Mouse (Mus musculus): Measurements from ENCODE around the gene Arsb. TPM values are rescaled to one million over a fixed set of nuclear protein-coding genes. Genes with fewer than 3 reads are reported as not detected.

Gene Arsb
- polyA plus RNA-seq, 1 experiment from 2014 or later, result 4.1 TPM

GRCm38 (mm10) chr13:93866638-93867037 lies 95.2 kb downstream of the Arsb start:
- Histone ChIP-seq H3K4me3 (ENCODE audit: low read depth, low read length) (no peak overlapping the region), H3K4me2 (ENCODE audit: low read depth, low read length) (no peak overlapping the region), H3K27me3 (ENCODE audit: insufficient read depth, low read length) (no peaks in the 10 kb centered on the region), H3K9ac (replicated peaks) (no peak overlapping the region), H3K4me1 (ENCODE audit: insufficient read depth) (no peaks in the 10 kb centered on the region), H3K9me3 (ENCODE audit: low read length) (no peaks in the 10 kb centered on the region), H3K36me3 (replicated peaks; ENCODE audit: insufficient read depth, low read length) (0 out of 2 replicates have a peak, but pooled peaks cover 8% of the 10 kb centered on the region), H3K27ac (ENCODE audit: low read depth) (no peak overlapping the region)
- ATAC-seq (no peak), DNase-seq (no peak)
- WGBS (ENCODE audit: insufficient replicate concordance), result 82% methylated on average over 5 of the region's 5 CpGs
- TF ChIP-seq EP300 (IDR thresholded peaks at IDR 0.05; ENCODE audit: low read depth) (no peak), CTCF (IDR thresholded peaks at IDR 0.05; ENCODE audit: low read depth) (no peak)

DNA sequence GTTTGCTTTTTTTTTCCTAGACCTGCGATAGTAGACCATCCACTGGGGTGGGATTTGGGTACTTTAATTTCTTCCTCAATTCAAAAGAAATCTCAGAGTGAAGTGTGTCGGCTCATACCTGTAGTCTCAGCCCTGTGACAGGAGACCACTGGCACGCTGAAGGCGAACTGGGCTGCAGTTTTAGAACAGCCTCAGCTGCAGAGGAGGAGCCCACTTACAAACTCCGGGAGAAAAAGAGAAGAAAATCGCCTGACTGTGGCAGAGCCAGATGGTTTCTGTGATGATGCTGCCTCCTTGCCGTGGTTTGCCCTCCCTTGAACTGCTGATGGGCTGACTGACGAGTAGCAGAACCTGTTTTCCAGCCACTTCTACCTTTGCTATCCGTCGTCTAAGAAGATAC lies 100.3 kb downstream of the Arsb start:
- Histone ChIP-seq H3K9ac (replicated peaks) (no peak overlapping the region), H3K4me3 (ENCODE audit: low read depth, low read length) (no peak overlapping the region), H3K9me3 (ENCODE audit: low read length) (no peaks in the 10 kb centered on the region), H3K27ac (ENCODE audit: low read depth) (no peak overlapping the region), H3K4me2 (ENCODE audit: low read depth, low read length) (no peak overlapping the region), H3K36me3 (replicated peaks; ENCODE audit: insufficient read depth, low read length) (0 out of 2 replicates have a peak, but pooled peaks cover 7% of the 10 kb centered on the region), H3K27me3 (ENCODE audit: insufficient read depth, low read length) (no peaks in the 10 kb centered on the region), H3K4me1 (ENCODE audit: insufficient read depth) (no peaks in the 10 kb centered on the region)
- TF ChIP-seq EP300 (IDR thresholded peaks at IDR 0.05; ENCODE audit: low read depth) (no peak), CTCF (IDR thresholded peaks at IDR 0.05; ENCODE audit: low read depth) (no peak)
- WGBS (ENCODE audit: insufficient replicate concordance), result 78% methylated on average over 10 of the region's 10 CpGs
- ATAC-seq (no peak), DNase-seq (no peak)

GRCm38 (mm10) chr13:93872591-93872990 lies 101.2 kb downstream of the Arsb start:
- H3K36me3 ChIP-seq (replicated peaks; ENCODE audit: insufficient read depth, low read length), result no peaks in the 10 kb centered on the region
- H3K4me1 ChIP-seq (ENCODE audit: insufficient read depth), result no peaks in the 10 kb centered on the region
- no peak for ATAC-seq
- H3K9ac ChIP-seq (replicated peaks), result no peak overlapping the region
- DNase-seq, result no peak
- H3K4me2 ChIP-seq (ENCODE audit: low read depth, low read length), result no peak overlapping the region
- 83% methylated on average over 6 of the region's 6 CpGs for WGBS (ENCODE audit: insufficient replicate concordance)
- H3K4me3 ChIP-seq (ENCODE audit: low read depth, low read length), result no peak overlapping the region
- H3K9me3 ChIP-seq (ENCODE audit: low read length), result no peaks in the 10 kb centered on the region
- no peaks in the 10 kb centered on the region for H3K27me3 ChIP-seq (ENCODE audit: insufficient read depth, low read length)
- TF ChIP-seq EP300 (IDR thresholded peaks at IDR 0.05; ENCODE audit: low read depth) (no peak), CTCF (IDR thresholded peaks at IDR 0.05; ENCODE audit: low read depth) (no peak)
- H3K27ac ChIP-seq (ENCODE audit: low read depth), result no peak overlapping the region

- ATAC-seq, result no peak
- Histone ChIP-seq H3K4me3 (ENCODE audit: low read depth, low read length) (no peak overlapping the region), H3K36me3 (replicated peaks; ENCODE audit: insufficient read depth, low read length) (no peaks in the 10 kb centered on the region), H3K4me2 (ENCODE audit: low read depth, low read length) (no peak overlapping the region), H3K9me3 (ENCODE audit: low read length) (no peaks in the 10 kb centered on the region), H3K27ac (ENCODE audit: low read depth) (no peak overlapping the region), H3K4me1 (ENCODE audit: insufficient read depth) (no peaks in the 10 kb centered on the region), H3K9ac (replicated peaks) (no peak overlapping the region), H3K27me3 (ENCODE audit: insufficient read depth, low read length) (no peaks in the 10 kb centered on the region)
- no peak for DNase-seq
- TF ChIP-seq EP300 (IDR thresholded peaks at IDR 0.05; ENCODE audit: low read depth), result no peak
- TF ChIP-seq CTCF (IDR thresholded peaks at IDR 0.05; ENCODE audit: low read depth), result no peak
- 68% methylated on average over 2 of the region's 2 CpGs for WGBS (ENCODE audit: insufficient replicate concordance)
Observed at GRCm38 (mm10) chr13:93877924-93878323, 106.5 kb downstream of the Arsb start.

DNA sequence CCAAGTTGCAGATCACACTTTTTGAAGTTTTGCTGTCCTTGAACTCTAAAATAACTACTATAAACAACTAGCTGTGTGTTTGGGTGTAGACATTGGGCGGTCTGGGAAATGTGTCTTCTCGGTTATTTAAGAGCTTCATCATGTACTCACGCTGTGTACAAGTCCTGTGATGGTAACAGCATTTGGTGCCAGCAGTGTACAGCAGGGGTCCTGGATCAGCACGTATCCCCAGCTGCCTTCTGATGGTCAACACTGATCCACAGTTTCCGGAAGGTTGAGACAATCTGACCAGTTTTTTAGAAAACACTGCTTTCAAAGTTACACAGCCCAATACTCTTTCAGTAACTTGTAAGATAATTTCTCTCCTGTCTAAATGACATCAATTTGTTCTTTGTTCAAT lies 108.0 kb downstream of the Arsb start:
- H3K27me3 ChIP-seq (ENCODE audit: insufficient read depth, low read length), result no peaks in the 10 kb centered on the region
- H3K9ac ChIP-seq (replicated peaks), result no peak overlapping the region
- no peak for DNase-seq
- no peak overlapping the region for H3K4me2 ChIP-seq (ENCODE audit: low read depth, low read length)
- no peaks in the 10 kb centered on the region for H3K9me3 ChIP-seq (ENCODE audit: low read length)
- H3K4me3 ChIP-seq (ENCODE audit: low read depth, low read length), result no peak overlapping the region
- ATAC-seq, result no peak
- no peaks in the 10 kb centered on the region for H3K4me1 ChIP-seq (ENCODE audit: insufficient read depth)
- H3K27ac ChIP-seq (ENCODE audit: low read depth), result no peak overlapping the region
- 85% methylated on average over 5 of the region's 5 CpGs for WGBS (ENCODE audit: insufficient replicate concordance)
- H3K36me3 ChIP-seq (replicated peaks; ENCODE audit: insufficient read depth, low read length), result no peaks in the 10 kb centered on the region
- TF ChIP-seq CTCF (IDR thresholded peaks at IDR 0.05; ENCODE audit: low read depth), result no peak
- no peak for TF ChIP-seq EP300 (IDR thresholded peaks at IDR 0.05; ENCODE audit: low read depth)

DNA sequence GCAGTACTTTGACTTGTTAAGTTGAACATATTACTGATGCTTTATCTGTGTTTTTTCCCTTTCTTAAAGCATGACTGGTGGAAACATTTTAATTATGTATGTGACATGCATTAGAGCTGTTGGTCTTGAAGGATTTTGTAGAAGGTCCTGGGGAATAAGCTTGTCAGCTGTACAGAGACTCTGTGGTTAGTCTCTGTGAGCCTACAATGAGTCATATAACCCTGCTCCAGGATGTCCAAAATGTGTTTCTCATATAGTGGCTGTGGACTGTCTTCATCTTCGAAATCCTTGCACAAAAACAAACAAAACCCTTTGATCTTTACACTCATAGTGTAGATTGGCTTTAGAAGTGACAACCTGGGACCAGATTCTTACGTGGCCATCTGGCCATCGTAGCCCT lies 110.7 kb downstream of the Arsb start:
- ATAC-seq (no peak), DNase-seq (no peak)
- Histone ChIP-seq H3K4me1 (ENCODE audit: insufficient read depth) (no peaks in the 10 kb centered on the region), H3K27me3 (ENCODE audit: insufficient read depth, low read length) (no peaks in the 10 kb centered on the region), H3K9ac (replicated peaks) (no peak overlapping the region), H3K27ac (ENCODE audit: low read depth) (no peak overlapping the region), H3K9me3 (ENCODE audit: low read length) (no peaks in the 10 kb centered on the region), H3K4me3 (ENCODE audit: low read depth, low read length) (no peak overlapping the region), H3K36me3 (replicated peaks; ENCODE audit: insufficient read depth, low read length) (no peaks in the 10 kb centered on the region), H3K4me2 (ENCODE audit: low read depth, low read length) (no peak overlapping the region)
- no peak for TF ChIP-seq EP300 (IDR thresholded peaks at IDR 0.05; ENCODE audit: low read depth)
- TF ChIP-seq CTCF (IDR thresholded peaks at IDR 0.05; ENCODE audit: low read depth), result no peak
- 74% methylated on average over 3 of the region's 3 CpGs for WGBS (ENCODE audit: insufficient replicate concordance)

DNA sequence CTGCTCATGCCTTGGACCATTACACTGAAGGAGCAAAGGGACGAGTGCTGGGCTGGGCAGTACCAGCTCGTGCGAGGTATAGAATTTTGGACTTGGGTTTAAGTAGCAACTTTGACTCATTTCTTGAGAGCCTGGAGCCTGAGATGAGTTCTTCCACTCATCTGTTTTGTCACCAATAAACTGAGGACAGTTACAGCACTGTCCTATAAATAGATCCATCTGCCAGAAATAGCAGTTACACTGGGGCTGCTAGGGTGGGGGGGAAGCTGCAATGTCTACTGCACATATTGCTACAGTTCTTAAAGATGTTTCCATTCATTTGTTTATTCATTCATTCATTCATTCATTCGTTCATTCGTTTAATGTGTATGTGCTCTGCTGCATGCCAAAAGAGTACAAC lies 115.6 kb downstream of the Arsb start:
- Histone ChIP-seq H3K4me3 (ENCODE audit: low read depth, low read length) (no peak overlapping the region), H3K27me3 (ENCODE audit: insufficient read depth, low read length) (no peaks in the 10 kb centered on the region), H3K4me1 (ENCODE audit: insufficient read depth) (no peaks in the 10 kb centered on the region), H3K36me3 (replicated peaks; ENCODE audit: insufficient read depth, low read length) (no peaks in the 10 kb centered on the region), H3K9ac (replicated peaks) (no peak overlapping the region), H3K9me3 (ENCODE audit: low read length) (no peaks in the 10 kb centered on the region), H3K4me2 (ENCODE audit: low read depth, low read length) (no peak overlapping the region), H3K27ac (ENCODE audit: low read depth) (no peak overlapping the region)
- WGBS (ENCODE audit: insufficient replicate concordance), result 77% methylated on average over 5 of the region's 5 CpGs
- TF ChIP-seq EP300 (IDR thresholded peaks at IDR 0.05; ENCODE audit: low read depth) (no peak), CTCF (IDR thresholded peaks at IDR 0.05; ENCODE audit: low read depth) (no peak)
- DNase-seq (no peak), ATAC-seq (no peak)

Measured in liver, postnatal 0 days (tissue).